Mouse (Mus musculus) megakaryocyte, embryonic 14.5 days (primary cell): ENCODE measurements around the gene Gm20509.
"Not testable (repeated sequence)": the region's sequence is repeated elsewhere in the genome, so short reads cannot be mapped to it uniquely, and the experiment has no call there.

Experiments
- FLI1 ChIP-seq: IDR thresholded peaks from 2 replicates; pipeline ENCODE4 v1.6.1; 2012; ENCODE audit warnings: low read length, inconsistent platforms, mixed read lengths
- GATA1 ChIP-seq: IDR thresholded peaks from 3 replicates; pipeline ENCODE4 v1.6.1; 2012; ENCODE audit warnings: mixed read lengths, low read length, inconsistent platforms, borderline replicate concordance

- TF ChIP-seq GATA1, FLI1: not testable (repeated sequence)
Observed at GRCm38 (mm10) chr9:73079349-73079748, 22.9 kb upstream of the Gm20509 start.
